Mouse (Mus musculus): ENCODE measurements around the gene Nifk.

GRCm38 (mm10) chr1:118292291-118292690, 29.3 kb upstream of the Nifk start:
- TF ChIP-seq CTCF (IDR thresholded peaks at IDR 0.05; ENCODE audit: low read depth) (no peak), EP300 (IDR thresholded peaks at IDR 0.05; ENCODE audit: low read depth) (no peak)
